9 mouse cellular contexts compared by ENCODE assay signal in genomic region chr4:124142083-124142482, GRCm38 (mm10).
DNase-seq lines count a peak whose midpoint lies in the region; ATAC-seq and TF ChIP-seq lines count a peak whose summit lies in the region.
"Had no signal": no experiment of that assay in that cellular context is flagged by ENCODE, and none has a peak within 500 bp of the region (broad histone marks: within the 10 kb centered on the region; RNA-seq: fewer than 3 reads in every experiment).

No protein-coding gene starts in this region.

- no peak overlapping the region for H3K9ac ChIP-seq in lung, embryonic 14.5 days
- H3K9ac ChIP-seq: heart, embryonic 15.5 days had no signal

- no peaks in the 10 kb centered on the region for H3K36me3 ChIP-seq in lung, embryonic 14.5 days (ENCODE audit: insufficient read depth)
- H3K36me3 ChIP-seq: heart, embryonic 15.5 days had no signal

- WGBS in large intestine, adult 2 months, result 9% methylated on average over 5 of the region's 5 CpGs
- 6% methylated on average over 5 of the region's 5 CpGs for WGBS in lung, embryonic 14.5 days

- peak; percentile 97 for TF ChIP-seq CTCF in lung, embryonic 14.5 days (IDR thresholded peaks at IDR 0.05; ENCODE audit: low read depth)

- no peaks in the 10 kb centered on the region; the same call in 1 of the 2 replicates for H3K4me1 ChIP-seq in lung, embryonic 14.5 days (ENCODE audit: insufficient read depth)

- no peak overlapping the region for H3K4me3 ChIP-seq in lung, embryonic 14.5 days (ENCODE audit: low read depth, low read length)
- H3K4me3 ChIP-seq: heart, embryonic 15.5 days had no signal

- H3K9me3 ChIP-seq in lung, embryonic 14.5 days (ENCODE audit: low read depth, low read length), result no peaks in the 10 kb centered on the region
- H3K9me3 ChIP-seq: heart, embryonic 15.5 days had no signal

- H3K27ac ChIP-seq in lung, embryonic 14.5 days (ENCODE audit: low read depth), result no peak overlapping the region
- H3K27ac ChIP-seq: heart, embryonic 15.5 days had no signal

- peak; percentile 32 for DNase-seq in CD4-positive helper T cell, adult 2 months (ENCODE audit: low read depth, low spot score)
- peak; percentile 48 for DNase-seq in adrenal gland, adult 8-10 months
- DNase-seq in embryo, embryonic 10.5 days (ENCODE audit: low spot score), result peak; percentile 96
- DNase-seq in gastrocnemius, postnatal 4 days (ENCODE audit: low spot score in 2 of 2), result peak; percentile 47 to 79
- peak; percentile 64 for DNase-seq in large intestine, adult 2 months (ENCODE audit: low read depth, low spot score)
- DNase-seq in lung, embryonic 14.5 days, result peak; percentile 97
- DNase-seq in retina, embryonic 14.5 days (ENCODE audit: low spot score), result peak; percentile 97
- peak; percentile 57 to 83 for DNase-seq in urinary bladder, adult 18-20 months (ENCODE audit: low spot score in 2 of 2)

- H3K27me3 ChIP-seq in lung, embryonic 14.5 days (ENCODE audit: insufficient read depth, low read length), result no peaks in the 10 kb centered on the region

- no peak overlapping the region for H3K4me2 ChIP-seq in lung, embryonic 14.5 days
- H3K4me2 ChIP-seq: heart, embryonic 15.5 days had no signal

- ATAC-seq in lung, embryonic 14.5 days (ENCODE audit: insufficient read depth), result peak; percentile 53

Comparison
In these comparisons a context has a peak if more than half of its experiments do, and no peak if none do; other contexts are left out.
1. DNase-seq: peak in every context shown above with its lines; median percentile 97 in lung, embryonic 14.5 days; 97 in retina, embryonic 14.5 days; 96 in embryo, embryonic 10.5 days; 70 in urinary bladder, adult 18-20 months; 64 in large intestine, adult 2 months; 63 in gastrocnemius, postnatal 4 days; 48 in adrenal gland, adult 8-10 months; 32 in CD4-positive helper T cell, adult 2 months.